Mouse (Mus musculus) c-Kit-positive CD71-positive TER-119-positive erythroid progenitor cells, embryonic 14.5 days (primary cell): ENCODE measurements around the gene 2210407C18Rik.
A peak's percentile ranks its signal among the peaks of the same experiment; 100 is the strongest.

Experiments used
- DNase-seq: peaks from one replicate; pipeline ENCODE4 v3.0.0-alpha.2; 2013; ENCODE audit warnings: low spot score

The 2210407C18Rik gene

DNA sequence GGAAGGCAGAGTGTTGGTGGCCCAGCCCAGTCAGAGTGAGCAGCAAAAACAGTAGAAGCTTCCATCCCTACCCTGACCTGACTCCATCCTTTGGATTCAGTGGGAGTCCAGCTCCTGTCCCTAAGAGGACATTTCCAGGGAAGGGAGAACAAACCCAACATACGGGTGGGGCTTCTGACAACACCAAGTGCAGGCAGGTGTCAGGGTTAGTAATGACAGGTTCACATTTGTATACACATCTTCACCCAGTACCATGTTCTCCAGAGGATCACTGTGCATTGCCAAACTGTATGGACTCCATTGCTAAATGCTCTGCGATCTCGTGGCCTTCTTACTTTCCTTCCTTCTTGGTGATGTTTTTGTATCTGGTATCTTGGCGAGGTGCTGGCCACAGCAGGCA lies at the start of gene 2210407C18Rik:
TSS of gene 2210407C18Rik (minus strand) at position 101 of the 400 bp plus-strand sequence.
- DNase-seq = no peak

DNA sequence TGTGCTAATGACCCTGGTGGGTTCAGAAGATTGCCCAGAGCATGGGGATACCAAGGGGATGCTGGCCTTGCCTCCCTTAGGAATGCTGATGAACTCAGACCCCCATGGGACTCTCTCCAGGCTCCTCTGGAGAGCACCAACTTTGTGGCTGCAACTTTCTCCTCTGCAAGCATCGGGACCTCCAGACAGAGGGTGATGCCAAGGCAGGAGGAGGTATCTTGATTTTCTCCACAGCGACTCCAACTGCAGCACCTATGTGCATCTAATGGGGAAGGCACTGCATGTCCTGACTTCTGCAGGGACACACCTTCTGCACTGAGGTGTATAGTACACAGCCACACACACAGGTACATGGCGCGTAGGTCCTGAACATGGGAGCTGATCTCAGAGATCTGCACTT lies 42.7 kb upstream of the 2210407C18Rik start, which contains the start of gene Olfr322:
TSS of gene Olfr322 (plus strand) at position 187 of the 400 bp plus-strand sequence.
- DNase-seq = no peak

DNA sequence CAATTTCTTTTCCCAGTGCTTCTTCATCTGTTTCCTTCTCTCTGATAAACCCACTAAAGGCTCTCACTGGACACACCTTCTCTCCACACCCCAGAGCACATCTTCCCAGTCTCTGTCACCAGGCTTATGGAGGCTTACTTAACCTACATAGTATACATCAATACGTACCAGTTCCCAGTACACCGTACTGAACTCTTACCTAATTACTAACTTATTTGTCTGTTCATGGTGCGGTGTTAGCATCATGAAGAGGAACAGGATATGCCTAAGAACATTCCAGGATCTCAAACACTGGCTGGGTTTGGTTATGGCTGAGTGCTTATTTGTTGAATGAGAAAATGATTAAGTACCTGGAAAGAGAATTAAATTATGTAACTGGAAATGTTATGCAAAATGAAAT lies 39.3 kb upstream of the 2210407C18Rik start:
- no peak for DNase-seq

DNA sequence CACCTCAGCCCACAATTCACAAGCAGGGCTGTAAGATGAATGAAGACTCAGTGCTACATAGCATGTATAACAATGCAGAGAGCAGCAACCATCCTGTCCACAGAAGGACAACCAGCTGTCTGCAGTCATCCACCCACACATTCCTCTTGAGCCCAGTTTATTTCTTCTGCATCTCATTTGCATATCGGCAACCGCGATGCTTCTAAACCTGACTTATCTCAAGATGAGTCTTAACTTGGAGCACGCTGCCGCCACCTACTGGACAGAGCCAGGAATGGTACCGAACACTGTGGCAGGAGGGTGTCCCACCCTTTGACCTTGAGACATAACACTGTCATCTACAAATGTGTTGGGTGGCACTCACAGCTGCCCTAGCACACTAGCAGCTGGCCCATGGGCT lies 27.5 kb upstream of the 2210407C18Rik start:
- DNase-seq = peak; percentile 90

DNA sequence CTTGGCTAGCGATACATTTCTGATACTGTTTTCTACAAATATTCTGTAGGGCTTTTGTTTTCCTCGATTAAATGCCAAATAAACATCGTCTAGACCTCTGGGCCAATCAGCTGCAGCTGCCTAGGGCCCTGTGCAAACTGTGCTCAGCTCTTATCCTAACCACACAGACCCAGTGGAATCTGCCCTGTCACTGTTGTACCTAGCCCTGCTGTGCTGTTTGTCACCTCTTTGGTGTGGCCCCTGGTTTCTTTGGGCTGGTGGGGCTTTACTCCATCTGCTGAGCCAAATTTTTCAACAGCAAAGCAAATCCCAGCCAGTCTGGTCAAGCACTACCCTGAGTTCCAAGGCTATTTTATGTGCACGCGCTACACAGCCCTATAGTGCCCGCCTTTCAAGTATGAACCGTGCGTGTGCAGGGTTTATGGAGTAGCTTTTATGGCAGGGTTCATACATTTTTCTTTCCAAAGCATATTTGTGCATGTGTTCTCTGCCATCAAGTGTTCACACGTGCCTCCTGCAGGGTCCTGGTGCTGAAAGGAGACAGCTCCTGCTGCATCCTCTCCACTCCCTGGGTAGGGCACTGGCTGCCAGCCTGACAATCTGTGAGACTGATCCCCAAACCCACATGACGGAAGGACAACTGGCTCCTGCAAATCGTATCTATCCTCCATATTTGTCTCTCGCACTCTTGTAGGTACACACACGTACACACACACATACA lies 25.9 kb upstream of the 2210407C18Rik start:
- DNase-seq = peak; percentile 95

DNA sequence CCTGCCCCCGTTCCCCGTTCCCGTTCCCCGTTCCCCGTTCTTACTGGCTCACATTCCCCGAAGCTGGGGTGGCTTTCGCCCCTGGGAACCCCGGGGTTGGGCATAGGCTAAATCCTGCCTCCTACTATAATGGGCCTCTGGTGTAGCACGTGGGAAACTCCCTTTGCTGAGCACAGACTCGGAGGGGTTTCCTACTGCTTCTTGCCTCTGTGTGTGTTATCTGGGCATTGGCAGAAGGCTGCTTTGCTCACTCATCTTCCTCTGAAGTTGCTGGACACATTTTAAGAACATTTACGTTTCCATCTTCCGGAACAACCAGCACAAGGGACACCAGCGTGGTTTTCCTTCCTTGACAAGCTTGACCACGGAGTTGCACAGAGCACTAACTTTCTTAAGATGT lies 25.2 kb upstream of the 2210407C18Rik start:
- DNase-seq = peak; percentile 81

DNA sequence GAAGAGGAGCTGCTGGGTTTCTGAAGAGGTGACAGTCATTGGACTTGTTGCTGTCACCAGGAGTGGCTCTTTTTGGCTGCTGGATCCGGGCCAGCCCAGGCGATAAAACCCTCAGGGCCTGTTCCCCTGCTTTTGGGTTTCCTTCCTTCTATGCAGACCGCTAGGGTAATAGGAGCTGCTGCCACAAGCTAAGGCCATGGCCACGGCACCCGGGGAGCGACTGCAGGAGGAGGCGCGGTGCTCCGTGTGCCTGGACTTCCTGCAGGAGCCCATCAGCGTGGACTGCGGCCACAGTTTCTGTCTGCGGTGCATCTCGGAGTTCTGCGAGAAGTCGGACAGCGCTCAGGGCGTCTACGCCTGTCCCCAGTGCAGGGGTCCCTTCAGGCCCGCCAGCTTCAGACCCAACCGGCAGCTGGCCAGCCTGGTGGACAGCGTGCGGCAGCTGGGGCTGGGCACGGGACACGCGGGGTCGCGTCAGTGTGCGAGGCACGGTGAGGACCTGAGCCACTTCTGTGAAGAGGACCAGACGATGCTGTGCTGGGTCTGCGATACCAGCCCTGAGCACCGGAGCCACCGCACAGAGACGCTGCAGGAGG lies 24.5 kb upstream of the 2210407C18Rik start, which contains the start of gene Trim58:
TSS of gene Trim58 (plus strand) at position 194 of the 596 bp plus-strand sequence.
- DNase-seq = peak; percentile 66

DNA sequence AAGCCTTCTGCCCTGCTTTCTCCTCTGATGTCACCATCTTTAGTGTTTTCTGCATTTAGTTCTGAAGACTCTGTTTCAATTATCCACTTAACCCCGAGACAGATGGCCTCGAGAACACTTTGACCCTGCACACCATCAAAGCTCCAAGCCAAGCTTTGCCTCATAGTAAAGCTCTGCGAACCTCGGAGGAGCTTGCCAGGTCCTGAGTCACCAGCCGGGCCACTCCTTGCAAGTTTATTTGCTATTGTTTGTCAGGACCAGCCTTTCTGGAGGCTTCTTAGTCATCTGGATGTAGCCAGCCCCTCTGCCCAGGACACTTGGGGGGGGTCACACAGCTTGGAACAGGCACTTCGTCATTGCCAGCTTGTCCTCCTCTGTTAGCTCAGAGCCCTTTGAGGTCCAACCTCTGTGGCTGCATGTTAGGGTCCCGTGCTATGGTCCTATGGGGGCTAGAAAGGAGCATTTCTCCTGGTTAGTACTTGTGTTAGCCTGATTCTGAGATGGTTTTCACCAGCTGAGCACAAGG lies 22.4 kb upstream of the 2210407C18Rik start:
- no peak for DNase-seq

DNA sequence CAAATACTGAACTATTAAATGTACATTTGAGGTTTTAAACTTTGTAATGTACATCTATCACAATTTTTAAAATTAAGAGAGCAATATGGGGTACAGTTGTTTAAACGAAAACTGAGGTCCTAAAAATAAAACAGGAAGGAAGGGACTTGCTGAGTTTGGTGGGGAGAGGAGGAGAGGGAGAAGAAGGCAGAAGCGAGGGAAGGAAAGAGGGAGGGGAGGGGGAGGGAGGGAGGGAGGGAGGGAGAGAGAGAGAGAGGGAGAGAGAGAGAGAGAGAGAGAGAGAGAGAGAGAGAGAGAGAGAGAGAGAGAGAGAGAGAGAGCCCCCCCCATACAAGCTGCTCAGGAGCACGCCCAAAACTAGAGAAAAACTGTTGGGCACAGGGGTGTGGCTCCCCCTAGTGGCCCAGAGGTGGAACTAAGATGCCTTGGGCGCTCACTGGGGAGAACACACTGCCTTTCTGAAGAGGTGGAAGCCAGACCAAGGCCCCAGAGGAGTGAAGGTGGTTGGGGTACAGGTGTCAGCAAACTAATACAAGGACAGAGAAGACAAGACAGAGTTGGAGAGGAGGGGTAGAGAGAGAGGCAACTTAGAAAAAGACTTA lies 20.6 kb upstream of the 2210407C18Rik start:
- peak; percentile 74 for DNase-seq

DNA sequence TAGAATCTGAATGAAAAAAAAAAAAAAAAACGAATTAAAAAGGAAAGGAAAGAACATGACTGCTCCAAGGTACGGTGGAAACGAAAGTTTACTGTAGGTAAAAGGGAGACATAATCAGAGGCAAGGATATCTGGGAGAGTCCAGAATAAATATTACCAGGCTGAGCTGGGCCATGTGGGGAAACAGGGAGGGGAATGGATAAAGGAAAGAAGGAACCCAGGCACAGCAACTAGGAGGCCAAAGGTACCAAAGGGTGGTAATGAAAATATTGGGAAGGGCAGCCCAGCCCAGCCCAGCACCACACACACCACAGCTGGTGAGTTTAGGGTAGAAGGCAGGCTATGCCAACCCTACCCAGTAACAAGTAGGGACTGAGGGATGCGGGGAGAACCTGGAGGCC lies 19.0 kb upstream of the 2210407C18Rik start:
- DNase-seq = no peak

DNA sequence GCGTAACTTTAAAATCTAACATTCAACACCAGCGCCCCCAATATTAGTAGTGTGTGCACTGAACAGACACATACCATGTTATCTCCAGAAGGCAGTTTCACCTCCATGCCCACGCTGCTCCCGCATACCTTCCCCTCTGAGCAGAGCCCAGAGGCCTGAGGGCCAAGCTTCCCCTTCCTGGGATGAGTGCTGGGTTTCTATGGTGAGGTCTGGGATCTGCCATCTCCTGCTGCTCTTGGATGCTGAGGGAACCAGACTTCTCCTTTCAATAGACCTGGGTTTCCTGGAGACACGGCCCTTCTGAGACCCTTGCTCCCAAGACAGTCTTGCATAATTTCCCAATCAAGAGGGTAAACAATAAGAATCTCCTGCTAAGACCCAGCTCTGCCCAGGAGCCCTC lies 14.5 kb upstream of the 2210407C18Rik start, which contains the start of gene Olfr323:
TSS of gene Olfr323 (minus strand) at position 101 of the 400 bp plus-strand sequence.
- DNase-seq = no peak

DNA sequence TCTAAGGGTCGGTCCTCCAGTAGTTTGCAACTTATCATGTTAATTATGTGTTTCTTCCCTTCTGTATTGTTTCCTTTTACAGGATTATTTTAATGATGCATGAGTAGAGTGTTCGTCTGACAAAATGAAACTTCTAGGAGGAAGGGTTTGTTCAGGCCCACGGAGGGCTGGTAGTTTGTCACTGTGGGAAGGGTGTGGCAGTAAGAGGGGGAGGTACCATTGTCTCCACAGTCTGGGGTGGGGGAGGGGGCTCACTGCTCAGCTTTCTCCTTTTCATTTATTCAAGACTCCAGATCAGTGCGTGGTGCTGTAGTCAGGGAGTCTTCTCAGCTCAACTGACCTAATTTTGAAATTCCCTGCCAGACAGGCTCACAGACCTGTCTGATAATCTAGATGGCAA lies 10.3 kb upstream of the 2210407C18Rik start:
- no peak for DNase-seq

DNA sequence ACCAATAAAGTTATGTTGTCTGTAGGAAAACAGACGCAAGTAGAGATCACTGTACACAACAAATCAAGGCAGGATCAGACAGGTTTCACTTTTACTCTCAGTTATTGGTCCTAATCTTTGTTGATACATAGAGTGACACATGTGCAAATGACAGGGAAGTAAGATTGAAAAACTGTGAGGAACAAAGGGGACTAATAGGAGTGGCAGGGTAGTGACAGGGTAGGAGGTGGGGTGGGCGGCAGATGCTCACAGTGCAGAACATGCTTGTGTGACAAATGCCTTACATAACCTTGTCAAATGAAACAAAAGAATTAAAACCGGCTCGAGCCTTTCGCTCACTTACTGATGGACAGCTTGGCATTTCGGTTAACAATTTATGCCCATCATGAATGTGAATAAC lies 2.9 kb upstream of the 2210407C18Rik start:
- DNase-seq = no peak

DNA sequence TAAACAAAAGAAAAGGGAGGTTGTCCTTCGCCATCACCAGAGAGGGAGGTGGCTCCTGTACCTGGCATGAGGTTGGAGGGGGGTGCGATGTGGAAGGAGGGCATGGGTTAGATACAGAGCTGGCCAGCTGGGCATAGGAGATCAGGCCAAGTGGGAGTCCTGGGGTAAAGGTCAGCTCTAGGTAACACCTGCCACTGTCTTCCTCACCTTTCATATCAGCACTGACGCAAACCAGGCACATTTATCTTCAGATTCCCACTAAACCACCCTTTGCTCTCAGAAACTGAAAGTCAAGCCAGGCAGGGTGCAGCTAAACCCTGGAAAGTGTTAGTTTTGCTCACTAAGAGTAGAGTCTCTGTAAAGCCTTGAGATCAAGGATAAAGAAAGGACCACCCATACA lies 2.5 kb upstream of the 2210407C18Rik start:
- DNase-seq = no peak

DNA sequence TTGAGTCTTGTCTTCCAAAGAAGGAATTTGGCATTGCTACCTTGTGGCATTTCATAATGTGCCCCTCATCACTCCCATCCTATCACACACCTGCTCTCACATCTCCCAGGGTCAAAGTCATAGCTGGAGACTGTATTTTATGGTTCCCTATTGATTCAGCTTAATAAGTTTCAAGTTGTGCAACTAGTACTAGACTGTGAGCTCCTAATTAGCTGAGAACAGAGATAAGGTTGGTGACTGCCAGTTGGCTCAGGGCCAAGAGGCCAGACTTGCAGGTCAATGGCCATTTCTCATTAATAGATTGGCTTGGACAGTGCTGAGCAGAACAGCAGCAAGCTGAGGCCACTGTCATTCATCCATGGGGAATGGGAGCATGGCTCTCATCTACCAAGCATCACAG lies 1.3 kb downstream of the 2210407C18Rik start:
- no peak for DNase-seq

DNA sequence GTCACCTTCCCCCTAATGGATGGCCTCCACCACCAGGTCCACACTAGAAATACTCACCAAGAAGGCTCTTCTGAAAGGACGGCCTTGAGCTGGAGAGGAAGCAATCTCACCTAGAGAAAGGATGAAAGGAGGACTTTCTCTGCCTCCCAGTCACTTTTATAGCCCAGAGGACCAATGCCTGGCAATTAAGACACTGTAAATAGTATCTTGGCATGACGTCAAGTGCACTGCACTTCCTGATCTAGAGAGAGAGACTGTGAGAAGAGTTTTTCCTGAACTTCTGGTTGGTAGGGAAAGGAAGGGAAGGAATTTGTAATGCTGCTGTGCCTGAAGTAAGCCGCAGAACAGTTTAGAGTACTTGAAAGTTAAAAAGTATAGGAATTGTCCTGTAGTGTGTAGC lies 2.5 kb downstream of the 2210407C18Rik start:
- no peak for DNase-seq

DNA sequence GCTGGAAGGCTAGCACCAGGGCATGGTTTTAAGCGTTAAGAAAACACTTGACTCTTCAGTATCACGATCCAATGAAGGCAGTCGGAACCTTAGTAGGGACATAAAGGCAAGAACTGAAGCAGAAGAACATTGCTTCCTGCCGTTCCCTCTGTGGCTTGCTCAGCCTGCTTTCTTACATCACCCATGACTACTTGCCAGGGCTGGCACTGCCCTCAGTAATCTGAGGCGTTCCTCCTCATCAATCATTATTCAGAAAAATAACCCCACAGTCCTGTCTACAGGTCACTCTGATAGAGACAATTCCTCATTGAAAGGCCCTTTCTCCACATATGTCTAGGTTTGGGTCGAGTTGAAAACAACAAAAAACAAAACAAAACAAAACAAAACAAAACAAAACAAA lies 8.8 kb downstream of the 2210407C18Rik start:
- no peak for DNase-seq

DNA sequence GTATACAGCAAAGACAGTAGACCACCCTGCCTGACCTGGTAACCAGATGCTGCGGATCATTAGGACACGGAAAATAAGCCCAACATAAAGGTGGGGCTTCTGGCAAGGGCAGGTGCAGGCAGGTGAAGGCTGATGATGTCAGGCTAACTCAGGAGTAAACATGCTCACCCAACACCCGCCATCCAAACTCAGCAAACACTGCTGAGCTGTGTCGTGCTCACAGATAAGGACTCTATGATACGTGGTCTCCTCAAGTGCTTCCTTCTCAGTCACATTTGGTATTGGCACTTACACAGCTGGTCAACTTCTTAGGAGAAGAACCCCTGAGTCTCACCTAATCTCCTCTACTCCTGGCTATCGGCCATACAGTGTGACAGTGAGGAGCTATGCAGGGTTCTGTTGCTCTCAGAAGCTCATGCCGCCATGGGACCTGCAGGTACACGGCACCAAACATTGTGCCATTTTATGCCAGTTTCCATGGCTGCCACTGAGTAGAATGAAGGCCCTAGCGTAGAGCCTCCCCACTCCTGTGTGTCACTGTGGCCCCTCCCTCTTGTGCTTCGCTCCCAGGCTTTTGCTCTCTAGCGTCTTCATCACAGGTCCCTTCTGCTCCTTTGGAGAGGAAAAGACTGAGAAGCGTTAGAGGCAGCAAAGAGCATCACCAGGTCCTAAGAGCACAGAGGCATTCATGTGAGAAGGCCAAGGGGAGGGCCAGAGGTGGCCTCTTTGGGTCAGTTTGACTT lies 9.5 kb downstream of the 2210407C18Rik start:
- no peak for DNase-seq

DNA sequence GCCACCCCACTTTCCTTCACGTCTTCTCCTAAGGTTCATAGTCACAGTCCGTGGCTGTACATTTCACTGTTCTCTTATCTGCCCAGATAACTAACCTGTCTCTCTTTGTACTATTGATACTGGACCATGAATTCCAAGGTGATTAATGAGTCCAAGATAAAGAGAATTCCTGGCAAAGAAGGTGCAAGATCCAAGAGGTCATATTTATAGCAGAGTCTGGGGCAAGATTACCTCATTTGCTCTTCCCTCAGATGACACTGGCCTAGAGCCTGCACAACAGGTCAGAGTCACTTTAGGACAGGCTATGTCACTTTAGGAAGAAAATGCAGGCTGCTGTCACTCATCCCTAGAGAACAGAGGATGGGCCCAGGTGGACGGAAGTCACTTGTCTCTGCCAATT lies 10.6 kb downstream of the 2210407C18Rik start:
- no peak for DNase-seq

DNA sequence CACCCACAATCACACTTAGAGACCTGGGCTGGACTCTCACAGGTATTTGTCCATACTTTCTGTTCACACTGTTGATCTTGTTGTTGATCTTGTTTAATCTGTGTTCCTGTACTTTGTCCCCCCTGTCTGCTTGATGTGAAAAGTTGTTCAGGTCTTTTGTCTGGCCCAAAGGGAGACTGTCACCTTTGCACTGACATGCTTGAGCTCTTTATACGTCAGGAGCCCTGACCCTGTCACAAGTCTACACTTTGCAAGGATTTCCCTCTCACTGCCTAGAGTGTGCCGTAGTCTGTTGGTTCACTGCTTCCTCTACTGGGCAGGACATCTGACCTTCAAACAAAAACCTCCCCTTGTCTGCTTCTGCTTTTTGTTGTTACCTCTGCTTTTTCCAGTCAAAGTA lies 11.2 kb downstream of the 2210407C18Rik start:
- DNase-seq = no peak

DNA sequence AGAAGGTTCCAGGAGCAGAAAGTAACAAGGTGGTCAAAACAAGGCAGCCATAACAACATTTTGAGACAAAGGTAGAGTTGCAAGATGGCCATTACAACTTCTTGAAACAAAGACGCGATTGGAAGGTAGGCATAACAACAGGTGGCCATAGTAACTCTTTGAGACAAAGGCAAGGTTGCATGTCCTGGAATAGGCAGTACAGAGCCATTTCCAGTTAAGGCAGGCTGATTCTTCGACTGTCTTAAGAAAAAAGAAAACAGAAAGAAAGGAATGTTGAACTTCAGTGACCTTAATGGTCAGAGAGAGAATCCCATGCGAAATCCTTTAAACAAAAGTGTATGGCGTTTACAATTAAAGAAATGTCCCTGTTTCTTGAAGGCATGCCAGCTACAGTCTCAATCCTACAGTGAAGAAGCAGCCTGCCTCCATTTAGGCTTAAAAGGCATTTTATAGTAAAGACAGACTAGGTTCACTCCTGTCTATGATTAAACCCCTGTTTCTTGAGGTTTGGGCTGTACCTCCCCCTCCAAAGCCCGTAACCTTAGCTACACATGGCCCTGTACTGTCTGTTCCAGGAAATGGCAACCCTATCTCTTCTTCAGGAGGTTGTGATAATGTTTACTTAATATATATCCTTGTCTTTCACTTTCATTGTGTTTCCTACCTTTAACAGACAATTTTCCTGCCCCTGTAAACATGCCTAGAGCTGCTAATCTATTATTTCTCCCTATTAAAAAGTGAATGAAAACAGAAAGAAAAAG lies 12.9 kb downstream of the 2210407C18Rik start:
- DNase-seq = peak; percentile 10
